Mouse (Mus musculus): Measurements from ENCODE around the gene Cnbd2.

DNA sequence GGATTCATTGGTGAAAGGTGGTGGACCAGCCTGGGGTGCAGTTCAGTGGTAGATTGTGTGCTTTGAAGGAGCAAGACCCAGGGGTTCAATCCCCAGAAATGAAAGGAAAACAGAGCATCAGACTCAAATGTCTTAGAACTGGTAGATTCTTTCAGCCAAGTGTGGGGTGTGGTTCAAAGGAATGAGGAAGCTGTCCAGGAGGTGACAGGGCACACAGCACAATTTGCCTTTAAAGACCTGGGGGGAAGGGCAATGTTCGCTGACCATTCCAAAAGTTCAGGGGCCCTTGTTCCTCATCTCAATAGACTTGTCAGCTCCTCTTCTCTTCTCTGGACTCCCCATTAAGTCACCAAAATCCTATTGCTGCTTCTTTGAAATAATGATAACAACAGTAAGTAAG, 105.1 kb downstream of the Cnbd2 start:
- TF ChIP-seq POLR2A (IDR thresholded peaks at IDR 0.05; ENCODE audit: control insufficient read depth, extremely low read depth, insufficient read depth, low read length, poor library complexity) = no peak
- no peak for TF ChIP-seq CTCF (IDR thresholded peaks at IDR 0.05; ENCODE audit: borderline replicate concordance, control insufficient read depth, extremely low read depth, insufficient read depth, low read length, poor library complexity)
